Mouse (Mus musculus) ES-E14 (cell line): Measurements from ENCODE around the gene Armcx3. TPM values are rescaled to one million over a fixed set of nuclear protein-coding genes. Genes with fewer than 3 reads are reported as not detected.
"Not testable (repeated sequence)": the region's sequence is repeated elsewhere in the genome, so short reads cannot be mapped to it uniquely, and the experiment has no call there.

Experiments used
- DNase-seq: peaks from one replicate; pipeline ENCODE4 v3.0.0-alpha.2; 2013; ENCODE audit warnings: low read depth, low spot score
- H3K27ac ChIP-seq: 2 replicates; pipeline ENCODE4 v1.5.1; 2012; ENCODE audit warnings: low read depth, mild to moderate bottlenecking, low read length, moderate library complexity, mixed read lengths; ENCODE audit not compliant: poor library complexity, insufficient read depth, severe bottlenecking
- H3K36me3 ChIP-seq: 2 replicates; pipeline ENCODE4 v1.6.1; 2012; ENCODE audit warnings: mild to moderate bottlenecking, low read length, moderate library complexity, mixed read lengths; ENCODE audit not compliant: control insufficient read depth, poor library complexity, insufficient read depth, severe bottlenecking
- H3K4me1 ChIP-seq, 2 experiments: fragments of 150-350 bp in 1 of 2; sonication (generic) in 1 of 2; 2 replicates each; pipeline ENCODE4 v1.6.1; 2012; ENCODE audit warnings: low read length in 2 of 2, mild to moderate bottlenecking in 1 of 2, mixed read lengths in 1 of 2; ENCODE audit not compliant: control insufficient read depth in 2 of 2, insufficient read depth in 2 of 2, poor library complexity in 1 of 2
- H3K4me3 ChIP-seq, 2 experiments: fragments of 150-350 bp in 1 of 2; sonication (generic) in 1 of 2; 2 replicates each; pipeline ENCODE4 v1.5.1; 2012; ENCODE audit warnings: low read length in 2 of 2, low read depth in 1 of 2, mild to moderate bottlenecking in 1 of 2, mixed read lengths in 1 of 2; ENCODE audit not compliant: insufficient read depth in 1 of 2, poor library complexity in 1 of 2, severe bottlenecking in 1 of 2
- H3K9ac ChIP-seq: 2 replicates; pipeline ENCODE4 v1.6.1; 2012; ENCODE audit warnings: low read depth, mild to moderate bottlenecking, low read length, mixed read lengths; ENCODE audit not compliant: poor library complexity, insufficient read depth, severe bottlenecking
- H3K9me3 ChIP-seq: fragments of 150-350 bp; sonication (generic); 2 replicates; pipeline ENCODE4 v1.6.1; 2012; ENCODE audit warnings: low read depth, mild to moderate bottlenecking, low read length; ENCODE audit not compliant: control insufficient read depth, insufficient read depth
- CHD2 ChIP-seq: IDR thresholded peaks from 2 replicates; pipeline ENCODE4 v1.6.1; 2014; ENCODE audit warnings: mild to moderate bottlenecking, low read depth, low read length, inconsistent platforms
- HCFC1 ChIP-seq: IDR thresholded peaks from 2 replicates; pipeline ENCODE4 v1.6.1; 2012; ENCODE audit warnings: low read length, inconsistent platforms, borderline replicate concordance; ENCODE audit not compliant: insufficient read depth
- MAFK ChIP-seq: IDR thresholded peaks from 2 replicates; pipeline ENCODE4 v1.6.1; 2014; ENCODE audit warnings: mild to moderate bottlenecking, low read depth, low read length, inconsistent platforms; ENCODE audit not compliant: insufficient read depth
- ZC3H11A ChIP-seq: IDR thresholded peaks from 2 replicates; pipeline ENCODE4 v1.6.1; 2012; ENCODE audit warnings: low read depth, mild to moderate bottlenecking, inconsistent platforms, low read length, borderline replicate concordance
- ZNF384 ChIP-seq: IDR thresholded peaks from 2 replicates; pipeline ENCODE4 v1.6.1; 2012; ENCODE audit warnings: low read depth, low read length, inconsistent platforms
- in situ Hi-C, 2 experiments: fragments of 600-800 bp; cut with MboI; formaldehyde crosslinking; loops; one replicate each; pipeline ENCODE4 v1.15.1; 2025; ENCODE audit warnings: low sequenced_read_pairs in 2 of 2, inconsistent platforms in 1 of 2; ENCODE audit not compliant: unreplicated experiment in 2 of 2
- total RNA-seq: library from RNA; depleted of rRNA; stranded (reverse); fragments of 300-350 nt; gene quantifications from 2 replicates; pipeline ENCODE4 v1.2.3, GENCODE M21; 2012; rRNA removed

Gene Armcx3
- 5.5 and 5.8 TPM in 2 replicates for total RNA-seq

- peak within 1 kb of the TSS; percentile 62 to 72 for H3K4me3 ChIP-seq
- DNase-seq = no peak
- peak within 1 kb of the TSS; percentile 22 for H3K9ac ChIP-seq
- H3K27ac ChIP-seq = no peak within 1 kb of the TSS
- H3K9me3 ChIP-seq = no peaks in the 10 kb centered on the region
- H3K4me1 ChIP-seq = peaks cover 0 to 2% of the 10 kb centered on the region in 2 experiments; a peak in 1 of 4 replicates
- in situ Hi-C loops = no loop called here
- TF ChIP-seq MAFK = no peak
- no peak for TF ChIP-seq CHD2
- TF ChIP-seq HCFC1 = no peak
- no peak for TF ChIP-seq ZNF384
- no peak for TF ChIP-seq ZC3H11A
- H3K36me3 ChIP-seq = no peaks in the 10 kb centered on the region
Measured at GRCm38 (mm10) chrX:134756434-134757292, at the start of gene Armcx3. Gene Armcx3 (plus strand): TSS chrX:134756595.

DNA sequence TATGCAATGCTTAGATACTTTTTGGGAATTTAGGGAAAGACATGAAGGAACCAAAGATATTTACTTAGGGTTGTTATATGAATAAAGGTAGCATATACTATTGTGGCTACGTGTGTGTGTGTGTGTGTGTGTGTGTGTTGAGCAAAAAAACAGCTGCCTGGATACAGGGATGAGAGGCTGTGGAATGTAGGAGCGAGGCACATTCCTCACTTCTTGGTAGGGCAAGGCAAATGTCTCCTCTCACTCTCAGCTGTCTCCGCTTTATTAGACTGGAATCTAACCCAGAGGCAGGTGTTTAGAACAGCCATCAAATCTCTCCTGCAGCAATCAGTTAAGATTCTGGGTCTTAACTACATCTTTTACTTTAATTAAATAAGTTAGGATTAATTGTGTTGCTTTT is 39.5 kb upstream of the Armcx3 start:
- Histone ChIP-seq H3K4me3 (peak overlapping the region in 1 of 2 experiments; percentile 37; a peak in 1 of 4 replicates), H3K9me3 (no peaks in the 10 kb centered on the region), H3K27ac (no peak overlapping the region; the same call in 1 of the 2 replicates), H3K36me3 (peaks cover 9% of the 10 kb centered on the region), H3K4me1 (peaks cover 0 to 3% of the 10 kb centered on the region in 2 experiments; a peak in 2 of 4 replicates), H3K9ac (no peak overlapping the region)
- in situ Hi-C loops = no loop called here
- no peak for DNase-seq
- TF ChIP-seq MAFK = no peak
- TF ChIP-seq ZNF384 = 0 out of 2 replicates have a peak, but pooled peaks have one; percentile 8

GRCm38 (mm10) chrX:134717752-134718308 is 38.6 kb upstream of the Armcx3 start, which contains the start of gene Armcx1:
Gene Armcx1 (plus strand): TSS chrX:134717963.
- peak within 1 kb of the TSS; percentile 100 for H3K27ac ChIP-seq
- H3K9ac ChIP-seq = peak within 1 kb of the TSS; percentile 97
- no peaks in the 10 kb centered on the region for H3K9me3 ChIP-seq
- TF ChIP-seq ZC3H11A (no peak), HCFC1 (no peak), ZNF384 (no peak), MAFK (no peak), CHD2 (no peak)
- peaks cover 9% of the 10 kb centered on the region for H3K36me3 ChIP-seq
- in situ Hi-C loops = no loop called here
- peaks cover 0 to 3% of the 10 kb centered on the region in 2 experiments; a peak in 2 of 4 replicates for H3K4me1 ChIP-seq
- peak; percentile 60 for DNase-seq
- peak within 1 kb of the TSS; percentile 82 to 86 for H3K4me3 ChIP-seq

DNA sequence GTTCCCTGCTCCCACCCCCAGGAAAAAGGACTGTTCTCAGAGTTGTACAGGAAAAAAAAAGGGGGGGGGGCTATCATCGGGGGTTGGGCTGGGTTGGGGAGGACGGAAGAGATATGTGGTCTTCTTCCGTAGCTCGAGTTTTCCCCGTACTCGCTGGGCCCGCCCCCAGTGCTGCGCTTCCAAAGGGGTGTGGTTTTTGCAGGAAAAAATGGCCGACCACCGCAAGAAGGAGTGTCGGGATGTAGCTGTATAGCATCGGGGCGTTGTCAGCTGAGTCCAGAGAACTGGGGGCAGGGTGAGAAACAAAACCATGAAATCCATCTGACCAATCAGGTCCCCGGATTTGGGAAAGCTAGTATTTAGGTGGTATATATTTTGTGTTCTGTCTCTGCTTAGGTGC is 37.9 kb upstream of the Armcx3 start:
- peak overlapping the region; percentile 82 to 86 for H3K4me3 ChIP-seq
- peaks cover 0 to 3% of the 10 kb centered on the region in 2 experiments; a peak in 2 of 4 replicates for H3K4me1 ChIP-seq
- no peaks in the 10 kb centered on the region for H3K9me3 ChIP-seq
- TF ChIP-seq ZC3H11A (no peak), MAFK (no peak), CHD2 (no peak), ZNF384 (no peak), HCFC1 (no peak)
- peaks cover 9% of the 10 kb centered on the region for H3K36me3 ChIP-seq
- in situ Hi-C loops = no loop called here
- H3K27ac ChIP-seq = 0 out of 2 replicates have a peak overlapping the region, but pooled peaks have one; percentile 100
- DNase-seq = peak; percentile 40
- H3K9ac ChIP-seq = peak overlapping the region; percentile 97

GRCm38 (mm10) chrX:134723762-134724161 is 32.6 kb upstream of the Armcx3 start:
- H3K4me3 ChIP-seq, H3K9me3 ChIP-seq, H3K9ac ChIP-seq, H3K27ac ChIP-seq, DNase-seq, in situ Hi-C loops, H3K4me1 ChIP-seq, H3K36me3 ChIP-seq: not testable (repeated sequence)
